Mouse (Mus musculus) cerebellum, adult 2 months (tissue): ENCODE measurements around the gene Armc12.

ENCODE experiments used
- CTCF ChIP-seq: fragments of 200-500 bp; IDR thresholded peaks from 2 replicates; pipeline ENCODE4 v1.5.1; 2011; ENCODE audit warnings: low read depth, mild to moderate bottlenecking, control low read depth, low read length, moderate library complexity, borderline replicate concordance; ENCODE audit not compliant: insufficient read depth
- POLR2A ChIP-seq: fragments of 200-500 bp; IDR thresholded peaks from 2 replicates; pipeline ENCODE4 v1.6.1; 2011; ENCODE audit warnings: low read length, control low read depth, borderline replicate concordance; ENCODE audit not compliant: insufficient read depth

DNA sequence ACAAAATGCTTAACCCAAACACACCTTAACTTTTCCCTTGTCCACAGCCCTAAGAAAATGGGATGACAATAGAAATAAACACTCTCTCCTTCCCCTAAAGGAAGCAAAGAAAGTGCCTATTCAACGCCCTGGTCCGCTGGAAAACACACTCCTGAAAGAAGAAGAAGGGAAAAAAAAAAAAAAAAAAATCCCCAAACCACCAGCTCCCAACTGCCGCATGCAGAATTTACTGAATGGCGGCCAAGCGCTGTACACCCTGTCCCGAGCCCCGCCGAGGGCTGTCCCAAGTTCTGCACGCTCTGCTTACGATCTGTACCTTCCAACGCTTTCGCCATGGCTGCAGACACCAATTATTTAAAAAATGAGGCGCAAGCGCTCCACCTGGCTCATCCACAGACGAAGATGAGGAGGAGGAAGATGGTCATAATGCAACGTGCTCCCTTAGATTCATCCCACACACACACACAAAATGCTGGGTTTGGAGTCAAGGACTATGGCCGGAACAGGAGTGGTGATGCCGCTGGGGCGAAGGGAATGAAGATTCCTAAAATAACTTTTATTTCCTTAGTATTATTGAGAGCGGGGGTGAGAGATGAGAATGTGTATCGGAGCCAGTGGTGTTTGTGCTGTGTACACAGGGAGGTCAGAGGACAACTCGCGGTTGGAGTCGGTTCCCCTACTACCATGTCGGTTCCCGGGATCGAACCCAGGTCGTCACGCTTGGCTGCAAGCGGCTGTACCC lies 45.7 kb upstream of the Armc12 start:
- no peak for TF ChIP-seq CTCF
- TF ChIP-seq POLR2A, result no peak
